Mouse (Mus musculus) adrenal gland, postnatal 14 days (tissue): ENCODE results near the gene Dnah7a. TPM values are rescaled to one million over a fixed set of nuclear protein-coding genes. Genes with fewer than 3 reads are reported as not detected.
"Not testable (repeated sequence)": the region's sequence is repeated elsewhere in the genome, so short reads cannot be mapped to it uniquely, and the experiment has no call there.

Experiments used
- DNase-seq: peaks from one replicate; pipeline ENCODE4 v3.0.0; 2021; ENCODE audit warnings: mixed read lengths
- total RNA-seq: library from RNA; stranded (reverse); gene quantifications from 2 replicates; pipeline ENCODE4 v1.2.3, GENCODE M21; 2021

The Dnah7a gene
- total RNA-seq, 1 experiment from 2014 or later = 0.67 TPM

DNA sequence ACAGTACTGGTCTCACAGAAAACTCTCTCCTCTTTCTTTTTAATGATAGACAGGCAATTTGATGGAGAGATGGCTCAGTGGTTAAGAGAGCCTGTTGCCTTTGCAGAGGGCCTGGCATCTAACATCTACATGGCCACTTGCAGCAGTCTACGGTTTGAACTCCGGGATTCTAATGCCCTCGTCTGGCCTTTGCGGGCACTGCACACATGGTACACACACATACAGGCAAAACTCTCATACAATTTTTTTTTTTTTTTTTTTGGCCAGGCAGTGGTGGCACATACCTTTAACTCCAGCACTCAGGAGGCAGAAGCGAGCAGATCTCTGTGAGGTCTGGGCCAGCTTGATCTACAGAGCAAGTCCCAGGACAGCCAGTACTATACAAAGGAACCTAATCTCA is 2.4 kb downstream of the Dnah7a start:
- no peak for DNase-seq

GRCm38 (mm10) chr1:53664268-53664667 is 42.3 kb downstream of the Dnah7a start:
- not testable (repeated sequence) for DNase-seq

DNA sequence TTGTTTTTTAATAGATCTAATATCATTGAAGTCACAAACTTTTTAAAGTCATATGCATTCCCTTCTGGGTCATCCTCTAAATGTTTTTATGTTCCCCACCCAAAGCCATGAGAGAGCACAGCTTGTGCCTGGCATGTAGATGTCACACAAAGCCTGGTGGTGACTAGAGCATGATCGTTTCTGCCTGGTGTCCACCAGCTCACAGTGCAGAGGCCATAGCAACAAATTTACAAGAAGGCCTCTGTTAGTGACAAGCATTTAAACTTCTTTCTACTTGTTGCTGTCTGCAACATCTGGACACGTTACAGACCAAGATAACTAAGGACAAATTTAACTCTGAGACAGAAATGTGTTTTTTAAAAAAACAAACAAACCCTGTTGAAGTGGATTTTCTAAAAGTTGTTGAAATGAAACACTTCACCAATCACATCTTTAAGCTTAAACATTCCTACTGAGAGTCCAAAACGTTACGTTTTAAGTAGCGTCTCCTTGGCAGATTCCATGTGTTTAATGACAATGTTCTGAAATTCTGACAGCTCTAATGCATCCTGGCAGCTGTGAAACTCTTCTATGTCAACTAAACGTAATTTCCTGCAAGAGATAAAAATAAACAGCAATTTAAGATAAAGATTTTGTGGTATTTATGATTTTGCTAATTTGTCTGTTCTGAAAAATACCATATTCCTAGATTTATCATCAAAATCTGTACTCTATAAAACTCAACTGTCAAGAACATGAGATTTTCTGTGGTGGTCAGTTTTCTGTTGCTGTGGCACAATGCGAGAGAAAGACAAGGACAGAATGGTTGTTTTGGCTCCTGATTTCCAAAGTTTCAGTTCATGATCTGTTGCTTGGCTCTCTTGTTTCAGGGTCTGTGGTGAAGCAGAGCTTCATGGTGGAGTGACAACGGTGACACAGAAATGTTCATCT is 66.5 kb downstream of the Dnah7a start:
- DNase-seq = no peak

DNA sequence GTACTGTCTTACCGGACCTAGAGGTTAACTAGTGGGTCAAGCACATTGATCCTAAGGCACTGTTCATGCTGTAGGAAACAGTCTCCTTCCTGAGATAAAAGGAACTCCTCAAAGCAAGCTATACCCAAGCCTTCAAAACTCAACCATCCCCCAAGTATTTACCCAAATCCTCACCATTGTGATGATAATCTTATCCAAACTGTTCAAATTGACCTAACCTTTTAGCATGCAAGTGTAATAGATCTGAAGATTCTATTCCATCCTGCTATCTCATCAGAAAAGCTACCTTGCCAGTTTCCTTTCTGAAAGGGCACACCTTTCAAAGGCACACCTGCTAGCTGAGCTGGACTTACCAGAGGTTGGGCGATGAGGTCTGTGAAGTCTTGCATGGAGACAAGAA is 70.9 kb downstream of the Dnah7a start:
- DNase-seq = not testable (repeated sequence)

- not testable (repeated sequence) for DNase-seq
Measured at GRCm38 (mm10) chr1:53632040-53632439, 74.5 kb downstream of the Dnah7a start.

DNA sequence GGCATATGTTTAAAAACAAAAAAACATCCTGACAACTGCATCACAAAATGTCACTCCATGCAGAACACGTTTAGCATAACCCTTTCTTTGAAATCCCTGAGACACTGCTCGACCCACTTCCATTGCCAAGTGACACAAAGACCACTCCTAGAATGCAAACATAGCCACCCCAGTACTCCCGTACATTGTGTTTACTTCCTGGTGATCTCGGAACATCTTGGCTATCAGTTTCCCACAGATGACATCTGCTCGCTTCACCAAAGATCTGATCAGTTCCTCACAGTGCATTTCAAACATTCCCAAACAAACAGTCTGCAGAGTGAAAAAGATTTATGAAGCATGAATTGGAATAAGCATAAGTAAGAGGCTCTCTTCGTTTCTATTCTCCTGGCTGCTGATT is 76.6 kb downstream of the Dnah7a start:
- DNase-seq = no peak

- DNase-seq = no peak
Measured at GRCm38 (mm10) chr1:53613486-53613885, 93.1 kb downstream of the Dnah7a start.

DNA sequence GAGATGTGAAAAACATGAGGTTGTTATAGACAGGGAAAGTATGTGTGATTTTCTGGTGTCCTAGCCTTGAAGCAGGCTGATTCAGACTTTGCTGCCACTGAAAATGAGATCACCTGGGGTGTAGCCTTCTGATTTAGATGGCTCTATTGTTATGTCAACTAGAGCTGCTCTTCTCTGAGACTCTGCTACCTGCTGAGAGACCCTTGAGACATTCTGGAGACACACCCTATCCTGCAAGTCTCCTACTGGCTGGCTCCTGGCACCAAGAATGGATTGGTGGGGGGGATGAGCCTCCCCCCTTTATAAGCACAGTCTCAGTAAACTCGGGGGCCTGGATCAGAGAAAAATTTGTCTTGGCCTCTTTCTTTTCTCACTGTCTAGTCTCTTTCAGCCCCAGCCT is 125.3 kb downstream of the Dnah7a start:
- not testable (repeated sequence) for DNase-seq

DNA sequence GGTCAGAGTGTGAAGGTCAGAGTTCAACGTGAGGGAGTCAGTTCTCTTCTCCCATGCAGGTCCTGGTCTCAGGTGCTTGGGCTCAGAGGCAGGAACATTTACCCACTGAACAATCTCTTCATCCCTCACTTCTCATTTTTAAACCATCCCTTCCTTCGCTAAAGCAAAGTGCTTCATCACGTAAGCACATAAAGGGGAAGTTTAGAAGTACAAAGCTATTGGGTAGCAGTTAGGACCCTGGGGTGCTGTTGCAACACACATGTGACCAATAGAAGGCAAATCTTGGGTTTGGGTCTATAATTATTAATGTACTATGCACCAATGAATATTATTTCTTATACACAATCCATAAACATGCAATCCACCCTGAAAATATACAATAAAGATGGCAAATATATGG is 148.7 kb downstream of the Dnah7a start:
- DNase-seq = not testable (repeated sequence)

- DNase-seq = not testable (repeated sequence)
Measured at GRCm38 (mm10) chr1:53547018-53547417, 159.6 kb downstream of the Dnah7a start.

DNA sequence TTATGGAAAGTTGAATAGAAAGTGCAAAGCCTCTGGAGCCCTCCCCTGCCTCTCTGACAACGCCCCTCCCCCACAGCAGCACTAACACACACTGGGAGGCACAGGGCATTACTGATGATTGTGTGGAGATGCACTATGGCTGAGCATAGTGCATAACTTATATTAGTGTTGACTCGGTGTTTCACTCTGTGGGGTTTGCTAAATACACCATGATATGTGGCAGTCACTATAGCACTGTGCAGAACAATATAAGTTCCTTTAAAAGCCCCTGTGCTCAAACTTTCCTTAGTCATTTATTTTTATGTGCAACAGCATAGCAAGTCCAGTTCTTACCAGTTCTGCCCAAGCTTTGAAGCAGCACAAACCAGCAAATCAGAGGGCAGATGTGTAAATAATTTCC is 168.2 kb downstream of the Dnah7a start:
- DNase-seq = not testable (repeated sequence)

GRCm38 (mm10) chr1:53534826-53535225 is 171.8 kb downstream of the Dnah7a start:
- not testable (repeated sequence) for DNase-seq

DNA sequence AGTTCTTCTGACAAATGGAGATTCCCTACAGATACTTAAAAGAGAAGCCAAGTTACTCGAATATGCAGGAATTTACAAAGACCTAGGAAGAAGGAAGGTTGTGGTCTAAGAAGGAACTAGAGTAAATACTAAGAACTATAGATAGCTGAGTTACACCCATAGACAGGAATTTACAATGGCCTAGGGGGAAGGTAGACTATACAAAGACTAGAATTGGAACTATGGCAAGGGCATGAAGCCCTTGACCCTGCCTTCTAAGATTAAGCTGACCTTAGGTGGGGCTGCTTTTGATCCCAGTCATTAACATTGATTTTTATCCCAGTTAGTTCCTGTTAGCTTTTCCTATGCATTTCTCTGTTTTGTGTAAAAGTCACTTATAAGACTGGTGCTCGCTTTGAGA is 180.6 kb downstream of the Dnah7a start:
- not testable (repeated sequence) for DNase-seq

DNA sequence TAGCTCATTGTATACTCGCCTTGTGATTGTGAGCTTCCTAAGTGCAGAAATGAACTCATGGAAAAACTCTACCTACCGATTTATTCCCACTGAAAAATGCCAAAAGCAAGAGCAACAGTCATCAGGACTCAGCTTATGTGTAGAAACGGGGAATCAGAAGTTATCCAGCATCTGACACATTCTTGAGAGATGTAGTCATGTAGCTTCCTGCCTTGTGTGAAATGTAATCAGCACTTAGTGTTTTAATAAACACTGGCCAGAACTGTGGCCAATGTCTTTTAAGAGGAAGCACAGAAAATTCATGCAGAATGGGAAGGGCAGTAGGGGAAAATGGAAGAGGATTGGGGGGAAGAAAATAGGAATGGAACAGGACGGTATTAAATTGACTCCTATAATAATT is 232.9 kb downstream of the Dnah7a start:
- no peak for DNase-seq

GRCm38 (mm10) chr1:53472084-53472483 is 234.5 kb downstream of the Dnah7a start:
- DNase-seq = not testable (repeated sequence)

DNA sequence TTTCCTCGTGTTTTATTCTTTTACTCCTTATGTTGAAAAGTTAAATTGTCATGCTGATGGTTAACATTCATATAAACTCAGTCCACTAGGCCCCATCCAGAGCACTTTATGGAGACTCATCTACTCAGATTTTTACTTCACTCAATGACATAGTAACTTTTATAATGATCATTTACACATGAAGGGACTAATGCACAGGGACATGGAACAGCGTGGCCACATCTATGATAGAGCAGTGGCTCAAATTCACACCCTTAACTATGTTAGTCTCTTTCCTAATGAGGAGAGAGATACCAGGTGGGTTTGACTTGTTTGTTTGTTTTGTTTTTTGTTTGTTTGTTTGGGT is 239.3 kb downstream of the Dnah7a start:
- no peak for DNase-seq

- not testable (repeated sequence) for DNase-seq
Measured at GRCm38 (mm10) chr1:53466524-53467324, 239.9 kb downstream of the Dnah7a start.

DNA sequence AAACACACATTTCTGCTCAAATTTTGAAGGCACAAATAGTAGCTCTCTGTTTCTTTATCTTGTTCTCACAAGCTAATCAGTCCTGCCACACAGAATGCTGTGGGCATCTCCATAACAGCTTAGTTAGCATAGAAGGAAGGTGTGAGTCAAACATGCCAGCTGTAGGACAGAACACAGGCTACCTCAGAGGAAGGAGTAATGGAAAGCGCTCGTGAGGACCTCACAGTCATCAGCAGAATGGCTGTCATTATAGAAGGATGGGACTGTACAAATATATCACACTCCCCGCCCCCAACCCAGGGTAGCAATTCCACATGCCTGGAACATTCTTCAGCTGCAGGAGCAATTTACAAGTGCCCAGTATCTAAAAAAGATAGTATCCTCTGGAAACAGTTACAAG is 267.4 kb downstream of the Dnah7a start:
- DNase-seq = not testable (repeated sequence)

DNA sequence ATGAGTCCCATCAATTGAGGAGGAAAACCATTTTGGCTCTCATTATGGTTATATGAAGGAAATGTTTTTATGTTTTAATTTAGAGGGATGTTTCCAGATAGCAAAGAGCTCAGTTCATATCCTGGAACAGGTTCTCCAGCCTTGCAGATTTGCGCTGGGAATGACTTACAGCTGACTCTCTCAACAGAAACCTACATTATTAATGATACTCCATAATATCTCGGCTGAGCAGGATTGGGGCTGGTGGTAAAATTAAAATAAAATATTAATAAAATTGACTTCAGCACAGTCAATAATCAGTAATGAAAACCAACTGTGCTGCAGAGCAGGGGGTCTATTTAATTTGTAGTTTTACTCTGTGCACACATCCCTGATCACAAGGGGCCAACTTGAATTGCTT is 274.2 kb downstream of the Dnah7a start:
- not testable (repeated sequence) for DNase-seq

DNA sequence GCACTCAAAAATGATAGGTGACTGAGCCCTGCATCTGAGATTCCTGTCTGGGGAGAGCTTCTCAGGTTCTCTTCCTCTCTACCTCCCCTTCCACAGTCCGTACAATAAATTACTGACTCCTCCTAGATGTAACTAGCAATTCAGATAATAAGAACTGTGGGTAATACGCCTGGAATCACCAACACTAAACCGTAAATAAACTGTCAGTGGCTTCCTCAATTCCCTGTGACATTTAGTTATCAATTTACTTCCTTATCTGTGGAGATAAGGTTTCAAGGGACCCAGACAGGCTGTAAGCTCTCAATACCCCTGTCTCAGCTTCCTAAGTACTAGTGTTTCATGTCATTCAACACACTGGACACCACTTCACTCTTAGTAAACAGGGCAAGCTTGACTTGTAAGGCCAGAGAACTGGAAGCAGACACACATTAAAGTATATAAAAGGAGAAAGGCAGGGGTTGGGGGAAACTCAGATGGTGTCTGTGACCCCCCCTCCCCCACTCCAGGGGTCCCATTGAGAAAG is 300.7 kb downstream of the Dnah7a start:
- DNase-seq = no peak

GRCm38 (mm10) chr1:53393936-53394760 is 312.4 kb downstream of the Dnah7a start:
- DNase-seq = peak; percentile 9

GRCm38 (mm10) chr1:53388762-53389161 is 317.8 kb downstream of the Dnah7a start:
- no peak for DNase-seq
